Mouse (Mus musculus) cerebellum, adult 9-10 months (tissue): ENCODE measurements around the gene Ikzf4.
"Not testable (repeated sequence)": the region's sequence is repeated elsewhere in the genome, so short reads cannot be mapped to it uniquely, and the experiment has no call there.

Experiments
- DNase-seq: peaks from one replicate; pipeline ENCODE4 v3.0.0; 2022

The Ikzf4 gene

DNA sequence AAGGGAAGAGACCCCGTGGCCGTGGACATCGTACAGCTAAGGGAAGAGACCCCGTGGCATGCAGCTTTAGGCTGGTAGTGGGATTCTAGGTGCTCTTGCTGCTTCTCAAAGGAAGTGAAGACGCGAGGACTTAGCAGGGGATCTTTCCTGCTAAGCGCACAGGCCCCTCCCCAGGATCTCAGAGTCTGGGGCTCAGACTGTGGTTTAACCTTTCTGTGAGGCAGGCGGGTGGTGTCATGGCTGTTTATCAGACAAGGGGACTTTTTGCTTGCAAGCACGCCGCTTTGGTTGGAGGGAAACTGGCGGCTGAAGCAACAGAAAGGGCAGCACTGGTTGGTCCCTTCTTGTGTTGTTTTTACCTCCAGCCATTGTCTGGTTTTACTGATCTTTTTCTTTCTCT lies 8.8 kb downstream of the Ikzf4 start:
- no peak for DNase-seq

DNA sequence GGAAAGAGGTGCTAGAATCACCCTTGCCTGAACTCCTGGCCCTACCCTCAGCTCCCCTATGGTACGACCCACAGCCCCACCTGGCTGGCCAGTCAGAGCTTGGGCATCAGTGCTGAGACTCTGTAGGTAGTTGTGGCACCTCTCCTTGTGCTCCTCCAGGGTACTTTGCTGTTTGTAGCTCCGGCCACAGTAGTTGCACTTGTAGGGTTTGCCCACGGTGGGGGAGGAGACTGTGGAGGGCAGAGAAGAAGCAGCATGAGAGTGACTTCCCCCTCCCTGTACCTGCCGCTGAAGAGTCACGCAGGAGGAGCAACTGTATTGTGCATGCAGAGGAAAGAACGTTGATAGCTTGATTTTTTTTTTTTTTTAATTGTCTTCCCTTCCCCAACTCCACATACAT lies 9.2 kb downstream of the Ikzf4 start:
- no peak for DNase-seq

DNA sequence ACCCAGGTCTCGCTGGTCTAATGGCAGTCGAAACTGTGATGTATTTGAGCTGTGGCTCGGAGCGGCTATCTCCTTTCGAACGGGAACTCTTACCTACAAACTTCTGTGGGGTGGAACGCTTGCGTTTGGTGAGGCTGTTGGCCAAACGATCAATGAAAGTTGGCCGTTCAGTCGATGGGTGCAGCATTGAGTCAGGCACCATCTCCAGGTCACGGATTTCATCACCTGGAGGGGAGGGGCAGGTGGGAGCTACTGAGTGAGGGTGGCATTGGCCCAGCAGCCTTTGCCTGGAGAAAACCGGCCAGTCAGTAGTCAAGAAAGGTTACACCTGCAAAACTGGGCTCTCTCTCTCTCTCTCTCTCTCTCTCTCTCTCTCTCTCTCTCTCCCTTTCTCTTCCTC lies 10.1 kb downstream of the Ikzf4 start:
- no peak for DNase-seq

DNA sequence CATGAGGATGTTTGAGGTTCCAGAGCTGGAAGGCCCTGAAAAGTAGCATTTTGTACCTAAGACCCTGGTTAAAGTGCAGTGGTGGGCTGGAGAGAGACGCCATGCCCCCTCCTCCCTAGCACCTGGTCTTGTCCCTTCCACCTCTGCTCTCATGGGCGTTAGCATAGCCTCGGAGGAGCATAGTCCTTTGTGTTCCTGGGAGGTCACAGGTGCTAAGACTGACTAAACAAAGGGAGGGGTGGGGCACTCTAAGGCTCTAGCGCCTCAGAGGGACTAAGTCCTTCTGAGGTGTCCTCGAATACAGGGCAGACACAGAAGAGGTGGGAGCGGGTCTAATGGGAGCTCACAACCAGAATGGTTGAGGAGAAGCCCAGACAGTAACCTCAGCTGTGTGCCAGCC lies 14.2 kb downstream of the Ikzf4 start:
- no peak for DNase-seq

DNA sequence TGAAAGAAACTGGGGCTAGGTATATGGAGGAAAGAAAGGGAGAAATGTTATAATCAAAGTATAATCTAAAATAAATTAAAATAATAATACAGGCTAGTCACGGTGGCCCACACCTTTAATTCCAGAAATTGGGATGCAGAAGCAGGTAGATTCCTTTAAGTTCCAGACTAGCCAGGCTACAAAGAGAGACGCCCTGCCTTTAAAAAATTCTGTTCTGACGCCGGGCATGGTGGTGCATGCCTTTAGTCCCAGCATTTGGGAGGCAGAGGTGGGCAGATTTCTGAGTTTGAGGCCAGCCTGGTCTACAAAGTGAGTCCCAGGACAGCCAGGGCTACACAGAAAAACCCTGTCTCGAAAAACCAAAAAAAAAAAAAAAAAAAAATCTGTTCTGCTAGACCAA lies 15.5 kb downstream of the Ikzf4 start:
- not testable (repeated sequence) for DNase-seq

DNA sequence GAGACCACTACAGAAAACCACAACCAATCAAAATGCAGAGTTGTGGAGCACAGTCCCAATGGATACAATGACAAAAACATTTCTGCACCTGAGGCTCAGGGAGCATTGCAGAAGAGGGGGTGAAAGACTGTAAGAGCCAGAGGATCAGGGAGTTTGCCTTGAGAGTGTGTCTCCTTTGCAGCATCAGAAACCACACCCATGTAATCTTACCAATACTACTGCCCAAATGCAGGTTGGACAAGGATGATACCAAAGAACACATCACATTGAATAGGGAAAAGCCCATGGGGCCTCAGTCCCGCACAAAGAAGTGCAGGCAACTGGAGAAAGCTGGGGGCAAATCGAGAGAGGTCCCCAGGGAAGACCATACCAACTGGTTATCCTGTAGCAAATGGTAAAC lies 16.0 kb downstream of the Ikzf4 start:
- no peak for DNase-seq

DNA sequence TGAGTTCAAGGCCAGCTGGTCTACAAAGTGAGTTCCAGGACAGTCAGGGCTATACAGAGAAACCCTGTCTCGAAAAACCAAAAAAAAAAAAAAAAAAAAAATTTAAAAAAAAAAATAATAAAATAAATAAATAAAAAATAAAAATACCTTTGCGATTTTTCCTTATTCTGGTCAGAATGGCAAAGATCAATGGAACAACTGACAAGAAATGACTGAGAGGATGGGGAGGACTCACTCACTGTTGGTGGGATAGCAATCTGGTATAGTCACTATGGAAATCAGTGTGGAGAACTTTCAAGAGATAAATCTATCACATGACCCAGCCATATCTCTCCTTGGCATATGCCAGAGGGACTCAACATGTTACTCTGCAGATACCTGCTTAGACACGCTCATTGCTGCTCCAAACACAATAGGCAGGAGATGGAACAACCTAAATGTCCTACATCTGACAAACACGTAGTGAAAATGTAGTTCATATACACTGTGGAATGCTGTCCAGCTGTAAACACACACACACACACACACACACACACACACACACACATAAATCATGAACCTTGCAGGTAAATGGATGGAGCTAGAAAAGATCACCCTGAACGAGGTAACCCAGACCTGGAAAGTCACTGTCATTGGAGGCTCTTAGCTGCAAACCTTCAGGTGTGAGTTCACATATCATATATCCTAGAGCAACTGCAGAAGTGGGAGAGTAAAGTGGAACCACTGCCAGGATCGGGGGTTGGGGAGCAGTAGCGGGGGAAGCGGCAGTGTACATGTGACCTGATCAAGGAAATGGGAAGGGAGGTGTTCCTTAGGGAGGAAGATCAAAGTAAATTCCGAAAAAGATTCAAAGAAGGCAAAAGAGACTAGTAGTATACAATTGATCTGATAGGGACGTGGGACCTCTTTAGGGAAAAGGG lies 18.1 kb downstream of the Ikzf4 start:
- DNase-seq: peak; percentile 61

DNA sequence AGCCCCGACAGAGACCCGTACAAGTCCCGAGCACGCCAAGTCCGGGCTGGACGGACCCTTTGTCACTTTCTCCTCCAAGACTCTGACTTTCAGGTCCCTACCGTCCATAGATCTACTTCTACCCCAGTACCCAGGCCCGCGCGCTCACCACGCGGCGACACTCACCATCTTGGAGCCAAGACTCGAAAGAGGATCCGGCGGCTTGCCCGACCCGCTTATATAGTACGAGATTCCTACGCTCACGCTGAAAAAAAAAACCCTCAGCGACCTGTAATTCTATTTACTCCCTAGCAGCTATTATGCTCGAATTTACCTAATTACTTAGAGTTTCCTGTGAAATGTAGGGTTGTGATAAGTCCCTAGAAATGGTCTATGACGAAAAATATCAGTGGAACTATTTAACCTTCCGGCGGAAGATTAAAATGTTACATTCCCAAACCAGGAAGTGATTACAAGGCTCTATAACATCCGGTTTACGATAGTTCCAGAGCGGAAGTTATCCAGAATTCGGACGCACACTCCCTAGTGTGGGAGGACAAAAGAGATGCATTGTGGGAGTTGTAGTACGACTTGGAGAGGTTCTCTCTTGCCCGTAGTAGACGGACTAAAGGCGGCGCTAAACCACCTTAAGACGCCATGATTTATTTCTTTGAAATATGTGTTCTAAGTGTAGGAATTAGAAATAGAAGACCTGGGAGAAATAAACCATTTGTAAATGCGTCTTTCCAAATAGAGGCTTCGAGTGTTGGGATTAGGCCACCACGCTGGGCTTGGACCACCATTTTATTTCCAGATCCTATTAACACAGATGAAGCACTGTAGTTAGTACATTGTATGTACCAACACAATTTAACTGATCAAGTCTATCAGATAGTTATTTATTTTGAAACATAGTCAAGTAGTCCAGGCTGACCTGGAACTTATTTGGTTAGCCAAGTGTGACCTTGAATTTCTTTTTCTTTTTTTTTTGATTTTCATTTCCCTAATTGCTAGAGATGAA lies 19.2 kb downstream of the Ikzf4 start, which contains the start of gene Rps26:
TSS of gene Rps26 (minus strand) at position 437 of the 1,000 bp plus-strand sequence.
- peak; percentile 99 for DNase-seq

DNA sequence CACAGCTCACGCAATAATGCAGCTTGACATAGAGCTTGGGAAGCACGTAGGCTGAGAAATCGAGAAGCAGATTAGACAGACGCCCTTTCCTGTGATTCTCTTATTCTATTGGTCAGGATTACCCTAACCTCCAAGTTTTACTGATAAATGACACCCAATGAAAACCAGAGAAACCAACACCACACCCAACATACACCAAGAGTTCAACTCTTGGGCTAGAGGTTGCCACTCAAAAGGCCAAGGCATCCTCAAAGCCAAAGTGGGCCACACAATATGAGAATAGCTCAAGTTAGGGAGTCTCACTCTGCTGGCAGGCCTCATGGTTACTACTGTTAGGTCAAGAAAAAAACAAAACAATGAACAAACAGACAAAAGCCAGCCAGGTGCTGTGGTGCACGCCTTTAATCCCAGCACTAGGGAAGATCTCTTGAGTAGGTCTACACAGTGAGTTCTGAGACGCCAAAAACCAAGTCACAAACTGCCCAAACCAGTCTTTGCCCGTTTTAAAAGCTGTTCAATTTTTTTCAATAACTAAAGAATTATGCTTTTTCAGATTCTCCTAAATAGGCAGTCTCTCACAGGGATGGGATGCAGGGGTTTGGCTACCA lies 20.4 kb downstream of the Ikzf4 start:
- no peak for DNase-seq

DNA sequence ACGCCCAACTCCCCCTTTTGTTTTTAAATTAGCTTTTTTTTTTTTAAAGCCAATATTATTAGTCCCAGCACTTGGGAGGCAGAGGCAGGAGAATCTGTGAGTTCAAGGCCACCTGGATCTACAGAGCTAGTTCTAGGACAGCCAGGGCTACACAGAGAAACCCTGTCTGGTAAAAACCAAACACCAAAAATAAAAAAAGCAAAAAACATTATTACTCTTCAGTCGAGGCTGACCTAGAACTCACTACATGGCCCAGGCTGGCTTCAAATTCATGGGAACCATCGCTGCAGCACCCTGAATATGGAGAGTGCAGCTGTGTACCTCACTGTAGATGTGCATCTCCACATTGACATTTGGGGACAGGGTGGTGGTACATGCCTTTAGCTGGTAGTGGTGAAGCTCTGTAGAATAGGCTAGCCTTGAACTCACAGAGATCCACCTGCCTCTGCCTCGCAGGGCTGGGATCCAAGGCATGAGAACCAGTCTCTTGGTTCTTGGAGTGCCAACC lies 22.6 kb downstream of the Ikzf4 start:
- DNase-seq: not testable (repeated sequence)

DNA sequence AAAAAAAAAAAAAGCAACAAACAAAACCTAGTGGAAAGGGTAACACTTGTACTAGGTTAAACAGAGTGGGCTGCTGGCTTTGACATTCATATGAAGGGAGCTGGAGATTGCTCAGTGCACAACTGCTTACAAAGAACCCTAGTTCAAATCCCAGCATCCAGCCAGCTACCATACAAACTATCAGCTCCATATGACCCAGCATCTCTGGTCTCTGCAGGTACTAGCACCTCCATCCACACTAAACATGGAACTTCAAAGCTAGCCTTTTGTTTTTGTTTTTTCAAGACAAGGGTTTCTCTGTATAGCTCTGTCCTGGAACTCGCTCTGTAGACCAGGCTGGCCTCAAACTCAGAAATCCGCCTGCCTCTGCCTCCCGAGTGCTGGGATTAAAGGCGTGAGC lies 23.1 kb downstream of the Ikzf4 start:
- no peak for DNase-seq

DNA sequence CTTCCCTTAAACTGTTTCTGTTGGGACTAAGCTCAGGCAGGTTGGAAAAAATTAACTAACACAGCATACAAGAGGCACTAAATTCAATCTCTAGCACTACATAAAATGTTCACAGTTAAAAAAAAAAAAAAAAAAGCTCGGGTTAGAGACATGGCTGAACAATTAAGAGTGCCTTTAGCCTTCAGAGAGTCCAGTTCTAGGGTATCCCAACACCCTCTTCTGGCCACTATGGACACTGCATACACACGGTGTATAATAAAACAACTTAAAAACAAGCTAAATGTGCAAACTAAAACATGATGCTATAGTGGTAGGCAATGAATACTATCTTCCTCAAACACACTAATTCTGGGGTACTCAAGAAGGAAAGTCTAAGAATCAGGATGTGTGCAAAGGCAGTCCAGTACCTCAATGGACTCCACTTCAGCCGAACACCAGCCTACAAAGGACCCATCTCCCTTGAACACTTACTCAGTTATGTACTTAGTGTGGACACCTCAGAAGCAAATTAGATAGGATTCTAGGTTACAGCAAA lies 23.7 kb downstream of the Ikzf4 start:
- DNase-seq: no peak

DNA sequence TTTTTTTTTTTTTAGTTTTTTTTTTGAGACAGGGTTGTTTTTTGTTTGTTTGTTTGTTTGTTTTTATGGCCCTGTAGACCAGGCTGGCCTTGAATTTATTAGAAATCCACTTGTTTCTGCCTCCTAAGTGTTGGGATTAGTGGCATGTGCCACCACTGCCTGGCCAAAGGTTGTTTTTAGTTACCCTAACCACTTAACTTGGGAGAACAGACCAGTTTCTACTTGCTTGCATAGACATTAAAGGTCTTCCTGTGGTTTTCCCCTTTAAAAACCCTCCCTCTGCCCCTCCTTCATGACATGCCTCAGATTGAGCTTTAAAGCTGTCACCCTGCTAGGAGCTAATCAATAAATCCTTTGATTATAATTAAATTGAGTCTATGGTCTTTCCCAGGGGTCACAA lies 25.6 kb downstream of the Ikzf4 start:
- no peak for DNase-seq

DNA sequence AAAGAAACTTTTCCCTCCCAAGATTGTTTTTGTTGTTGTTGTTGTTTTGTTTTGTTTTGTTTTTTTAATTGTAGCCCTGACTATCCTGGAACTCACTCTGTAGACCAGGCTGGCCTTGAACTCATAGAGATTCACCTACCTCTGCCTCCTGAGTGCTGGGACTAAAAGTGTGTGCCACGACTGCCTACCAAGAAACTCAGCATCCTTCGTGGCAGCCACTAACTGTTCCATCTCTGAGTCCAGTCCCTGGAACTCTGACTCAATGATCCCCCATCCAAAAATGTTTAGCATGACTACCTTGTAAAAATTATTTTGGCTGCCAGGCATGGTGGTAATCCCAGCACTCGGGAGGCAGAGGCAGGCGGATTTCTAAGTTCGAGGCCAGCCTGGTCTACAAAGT lies 26.6 kb downstream of the Ikzf4 start:
- not testable (repeated sequence) for DNase-seq

DNA sequence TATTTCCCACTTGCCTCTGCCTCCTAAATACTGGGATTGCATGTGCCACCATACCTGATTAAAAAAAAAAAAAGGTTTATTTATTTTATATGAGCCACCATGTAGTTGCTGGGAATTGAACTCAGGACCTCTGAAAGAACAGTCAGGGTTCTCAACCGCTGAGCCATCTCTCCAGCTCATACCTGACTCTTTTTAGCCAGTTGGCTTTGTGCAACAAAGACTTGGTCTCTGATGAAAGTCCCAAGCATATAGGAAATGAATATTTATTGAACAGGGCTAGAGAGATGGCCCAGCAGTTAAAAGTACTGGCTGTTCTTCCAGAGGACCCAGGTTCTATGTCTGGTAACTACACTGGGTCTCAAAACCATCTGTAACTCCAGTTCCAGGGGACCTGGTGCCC lies 27.2 kb downstream of the Ikzf4 start:
- DNase-seq: no peak

DNA sequence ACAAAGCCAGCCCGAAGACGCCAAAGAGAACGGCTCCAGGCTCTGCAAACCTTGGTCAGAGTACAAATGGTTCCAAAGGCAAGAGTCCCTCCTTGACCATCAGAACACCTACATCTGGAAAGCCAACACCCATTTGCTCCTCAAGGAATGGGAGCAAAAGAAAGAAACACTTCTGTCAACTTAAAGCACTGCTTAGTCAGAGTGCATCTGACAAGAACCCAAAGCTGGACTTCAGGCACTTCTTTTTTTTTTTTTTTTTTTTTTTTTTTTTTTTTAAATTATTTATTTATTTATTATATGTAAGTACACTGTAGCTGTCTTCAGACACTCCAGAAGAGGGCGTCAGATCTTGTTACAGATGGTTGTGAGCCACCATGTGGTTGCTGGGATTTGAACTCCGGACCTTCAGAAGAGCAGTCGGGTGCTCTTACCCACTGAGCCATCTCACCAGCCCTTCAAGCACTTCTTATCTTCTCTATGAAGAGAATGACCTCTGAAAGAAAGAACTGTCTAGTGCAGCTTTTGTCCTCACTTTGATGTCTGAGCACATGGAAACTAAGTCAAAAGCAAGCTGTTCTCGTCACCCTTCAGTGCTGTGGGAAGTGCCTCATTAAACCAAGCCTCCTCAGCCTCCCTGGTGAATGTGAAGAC lies 29.9 kb downstream of the Ikzf4 start:
- DNase-seq: not testable (repeated sequence)

DNA sequence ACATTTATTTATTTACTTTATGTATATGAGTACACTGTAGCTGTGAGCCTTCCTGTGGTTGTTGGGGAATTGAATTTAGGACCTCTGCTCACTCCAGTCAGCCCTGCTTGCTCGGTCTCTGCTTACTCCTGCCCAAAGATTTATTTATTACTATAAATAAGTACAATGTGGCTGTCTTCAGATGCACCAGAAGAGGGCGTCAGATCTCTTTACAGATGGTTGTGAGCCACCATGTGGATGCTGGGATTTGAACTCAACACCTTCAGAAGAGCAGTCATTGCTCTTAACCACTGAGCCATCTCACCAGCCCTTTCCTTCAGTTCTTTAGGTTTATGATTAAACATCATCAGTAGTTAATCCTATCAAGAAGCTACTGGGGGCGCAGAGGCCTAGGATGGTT lies 30.9 kb downstream of the Ikzf4 start:
- DNase-seq: no peak

DNA sequence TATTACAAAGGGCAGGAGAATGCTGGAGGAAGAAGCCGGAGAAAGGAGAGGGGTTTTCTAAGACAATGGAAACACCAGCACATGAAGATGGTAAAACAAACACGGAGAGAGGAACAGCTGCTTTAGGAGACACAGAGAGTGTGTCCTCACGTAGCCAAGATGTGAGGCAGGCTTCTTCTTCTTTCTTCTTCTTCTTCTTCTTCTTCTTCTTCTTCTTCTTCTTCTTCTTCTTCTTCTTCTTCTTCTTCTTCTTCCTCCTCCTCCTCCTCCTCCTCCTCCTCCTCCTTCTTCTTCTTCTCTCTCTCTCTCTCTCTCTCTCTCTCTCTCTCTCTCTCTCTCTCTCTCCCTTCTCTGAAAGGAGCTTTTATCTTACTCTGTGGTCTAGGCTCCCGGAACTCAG lies 32.0 kb downstream of the Ikzf4 start:
- DNase-seq: not testable (repeated sequence)

DNA sequence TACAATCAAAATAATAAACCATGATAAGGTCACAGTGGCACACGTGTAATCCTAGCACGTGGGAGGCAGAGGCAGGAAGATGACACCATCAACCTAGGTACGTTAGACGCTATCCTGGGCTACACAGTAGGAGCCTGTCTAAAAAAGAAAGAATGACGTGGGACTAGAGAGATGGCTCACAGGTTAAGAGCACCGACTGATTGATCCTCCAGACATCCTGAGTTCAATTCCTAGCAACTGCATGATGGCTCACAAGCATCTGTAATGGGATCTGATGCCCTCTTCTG lies 32.7 kb downstream of the Ikzf4 start:
- DNase-seq: no peak

DNA sequence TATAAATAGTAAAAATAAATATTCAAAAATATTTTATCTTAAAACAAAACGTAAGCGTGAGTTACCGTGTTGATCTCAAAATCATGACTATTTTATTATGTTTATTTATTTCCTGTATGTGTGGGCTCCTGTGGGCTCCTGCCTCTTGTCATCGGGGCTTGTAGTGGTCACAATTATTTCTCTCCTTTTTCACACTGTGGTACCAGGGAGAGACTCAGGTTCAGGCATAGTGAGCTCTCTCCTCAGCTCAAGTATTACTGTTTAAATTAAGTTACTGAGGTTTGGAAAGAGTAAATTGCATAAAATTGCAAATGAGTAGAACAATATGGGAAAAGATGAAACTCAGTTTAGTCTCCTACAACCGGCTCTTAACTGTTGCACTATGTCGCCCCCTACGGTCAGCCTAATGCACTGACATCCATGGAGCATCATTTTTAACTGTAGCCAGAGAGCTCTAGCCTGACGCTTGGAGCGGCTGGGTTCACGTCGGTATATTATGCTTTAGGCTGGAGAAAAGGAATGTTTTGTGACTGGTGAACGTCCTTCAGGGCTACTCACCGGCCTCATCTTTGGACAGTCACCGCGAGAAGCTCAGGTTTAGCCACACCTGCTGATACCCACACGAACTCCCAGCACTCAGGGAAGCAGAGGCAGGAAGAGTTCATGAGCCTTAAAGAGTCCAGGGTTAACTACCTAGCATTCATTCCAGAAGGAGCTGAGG lies 33.2 kb downstream of the Ikzf4 start:
- DNase-seq: peak; percentile 77

DNA sequence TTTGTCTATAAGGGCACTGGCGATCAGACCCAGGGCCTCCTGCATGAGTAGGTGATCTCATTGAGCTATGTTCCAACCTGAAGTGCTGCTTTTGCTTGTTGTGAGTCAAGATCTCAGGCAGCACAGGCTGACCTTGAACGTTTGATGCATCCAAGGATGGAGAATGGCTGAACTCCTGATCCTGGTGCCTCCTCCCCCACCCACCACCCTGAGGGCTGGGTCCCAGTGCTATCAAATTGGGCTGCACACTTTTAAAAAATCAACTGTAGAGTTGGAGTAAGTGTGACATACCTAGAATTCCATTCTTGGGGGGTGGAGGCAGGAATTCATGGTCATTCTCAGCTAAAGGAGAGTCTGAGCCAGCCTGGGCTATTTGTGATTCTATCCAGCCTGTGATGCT lies 39.3 kb downstream of the Ikzf4 start:
- DNase-seq: no peak
